Mouse (Mus musculus) stomach, postnatal 0 days (tissue): ENCODE data around the gene Max.

Source experiments
- CTCF ChIP-seq: IDR thresholded peaks from 2 replicates; pipeline ENCODE4 v1.5.1; 2016; ENCODE audit warnings: antibody characterized with exemption, low read depth, mild to moderate bottlenecking, moderate library complexity
- EP300 ChIP-seq: optimal IDR thresholded peaks from 2 replicates; pipeline ENCODE3; 2016; ENCODE audit warnings: antibody characterized with exemption

DNA sequence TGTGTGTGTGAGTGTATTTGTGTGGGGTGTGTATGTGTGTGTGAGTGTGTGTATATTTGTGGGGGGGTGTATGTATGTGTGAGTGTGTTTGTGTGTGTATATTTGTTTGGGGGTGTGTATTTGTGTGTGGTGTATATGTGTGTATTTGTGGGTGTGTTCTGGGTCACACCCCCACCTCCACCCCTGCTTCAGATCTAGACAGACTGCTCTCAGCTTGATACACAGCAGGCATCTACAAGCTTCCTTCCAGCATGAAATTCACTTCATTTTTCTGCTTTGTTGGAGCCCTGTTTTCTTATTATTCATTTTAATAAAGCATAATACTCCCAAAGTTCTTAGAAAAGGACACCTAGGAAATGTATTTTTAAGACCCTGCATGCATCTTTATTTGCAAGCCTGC lies 63.9 kb downstream of the Max start:
- no peak for TF ChIP-seq EP300
- TF ChIP-seq CTCF = no peak
